Mouse (Mus musculus): ENCODE measurements around the gene Polh. TPM values are rescaled to one million over a fixed set of nuclear protein-coding genes. Genes with fewer than 3 reads are reported as not detected.

The Polh gene
- polyA plus RNA-seq, 1 experiment from 2014 or later = 7.7 TPM

DNA sequence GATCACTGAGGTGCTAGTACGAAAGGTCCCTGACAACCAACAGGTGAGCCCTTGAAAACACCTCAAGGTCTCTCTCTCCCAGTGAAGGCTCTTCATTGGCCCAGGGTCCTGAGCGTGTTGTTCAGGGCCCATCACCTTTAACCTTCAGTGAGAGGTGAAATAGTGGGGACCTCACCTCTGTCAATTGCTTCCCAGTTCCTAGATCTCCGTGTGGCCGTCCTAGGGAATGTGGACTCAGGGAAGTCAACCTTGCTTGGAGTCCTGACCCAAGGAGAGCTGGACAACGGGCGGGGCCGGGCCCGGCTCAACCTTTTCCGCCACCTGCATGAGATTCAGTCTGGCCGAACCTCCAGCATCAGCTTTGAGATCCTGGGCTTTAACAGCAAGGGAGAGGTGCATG, 37.7 kb downstream of the Polh start:
- Histone ChIP-seq H3K27ac (ENCODE audit: low read length) (no peak overlapping the region), H3K4me1 (ENCODE audit: control insufficient read depth, insufficient read depth, low read length) (peaks cover 23% of the 10 kb centered on the region), H3K36me3 (ENCODE audit: control insufficient read depth, insufficient read depth, low read length) (peaks cover 33% of the 10 kb centered on the region), H3K9me3 (replicated peaks; ENCODE audit: control insufficient read depth, low read length, poor library complexity, severe bottlenecking) (no peaks in the 10 kb centered on the region), H3K4me3 (ENCODE audit: low read depth, low read length) (no peak overlapping the region), H3K4me2 (ENCODE audit: low read length) (no peak overlapping the region), H3K27me3 (ENCODE audit: control insufficient read depth, insufficient read depth, low read depth, low read length) (no peaks in the 10 kb centered on the region), H3K9ac (ENCODE audit: low read depth, low read length) (no peak overlapping the region)
- WGBS = 93% methylated on average over 10 of the region's 10 CpGs
- ATAC-seq = no peak

DNA sequence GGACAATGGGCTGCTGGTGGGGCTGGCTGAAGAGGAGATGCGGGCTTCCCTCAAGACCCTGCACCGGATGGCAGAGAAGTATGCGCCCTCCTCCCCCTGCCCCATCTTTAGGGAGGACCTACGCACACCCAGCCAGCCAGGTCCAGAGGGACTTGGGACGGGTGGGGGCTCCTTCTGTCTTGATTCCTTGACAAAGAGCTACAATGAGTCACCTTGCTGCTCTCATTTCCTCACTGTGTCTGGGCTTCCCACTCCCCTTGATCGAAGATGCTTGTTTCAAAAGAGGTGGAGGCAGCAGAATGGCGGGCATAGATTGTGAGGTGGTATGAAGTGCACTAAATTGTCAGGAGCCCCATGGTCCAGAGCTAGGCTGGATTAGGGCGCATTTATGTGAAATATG, 38.1 kb downstream of the Polh start:
- no peak overlapping the region for H3K4me3 ChIP-seq (ENCODE audit: low read depth, low read length)
- H3K27ac ChIP-seq (ENCODE audit: low read length) = no peak overlapping the region
- H3K4me2 ChIP-seq (ENCODE audit: low read length) = no peak overlapping the region
- H3K9ac ChIP-seq (ENCODE audit: low read depth, low read length) = no peak overlapping the region
- no peaks in the 10 kb centered on the region for H3K9me3 ChIP-seq (replicated peaks; ENCODE audit: control insufficient read depth, low read length, poor library complexity, severe bottlenecking)
- H3K4me1 ChIP-seq (ENCODE audit: control insufficient read depth, insufficient read depth, low read length) = peaks cover 26% of the 10 kb centered on the region
- peaks cover 31% of the 10 kb centered on the region for H3K36me3 ChIP-seq (ENCODE audit: control insufficient read depth, insufficient read depth, low read length)
- ATAC-seq = no peak
- no peaks in the 10 kb centered on the region for H3K27me3 ChIP-seq (ENCODE audit: control insufficient read depth, insufficient read depth, low read depth, low read length)
- WGBS = 95% methylated on average over 8 of the region's 8 CpGs

DNA sequence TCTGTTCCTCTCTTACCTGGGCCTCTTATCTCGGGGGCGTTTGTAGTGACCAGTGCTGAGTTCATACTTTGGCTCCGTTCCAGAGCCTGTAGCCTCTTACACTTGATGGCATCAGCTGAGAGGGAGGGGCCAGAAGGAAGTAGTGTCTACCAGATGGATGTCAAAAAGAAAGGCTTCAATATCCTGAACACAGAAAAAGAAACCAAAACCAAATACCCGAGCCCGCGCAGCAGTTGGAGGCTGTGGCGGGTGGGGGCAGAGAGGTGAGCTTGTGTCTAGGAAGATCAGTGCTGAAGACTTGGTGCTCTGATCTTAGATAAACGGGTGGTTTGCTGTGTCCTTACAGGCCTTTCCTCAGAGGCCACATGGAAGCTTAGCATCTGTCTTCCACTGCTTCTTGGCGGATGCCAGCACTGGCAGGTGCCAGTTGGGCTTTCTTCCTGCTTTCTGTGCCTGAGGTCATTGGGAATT, 39.5 kb downstream of the Polh start:
- H3K27me3 ChIP-seq (ENCODE audit: control insufficient read depth, insufficient read depth, low read depth, low read length) = no peaks in the 10 kb centered on the region
- no peak overlapping the region for H3K4me2 ChIP-seq (ENCODE audit: low read length)
- peaks cover 22% of the 10 kb centered on the region for H3K36me3 ChIP-seq (ENCODE audit: control insufficient read depth, insufficient read depth, low read length)
- no peak overlapping the region for H3K27ac ChIP-seq (ENCODE audit: low read length)
- peaks cover 26% of the 10 kb centered on the region for H3K4me1 ChIP-seq (ENCODE audit: control insufficient read depth, insufficient read depth, low read length)
- no peak overlapping the region for H3K4me3 ChIP-seq (ENCODE audit: low read depth, low read length)
- WGBS = 85% methylated on average over 9 of the region's 9 CpGs
- no peak overlapping the region for H3K9ac ChIP-seq (ENCODE audit: low read depth, low read length)
- H3K9me3 ChIP-seq (replicated peaks; ENCODE audit: control insufficient read depth, low read length, poor library complexity, severe bottlenecking) = no peaks in the 10 kb centered on the region
- ATAC-seq = no peak

DNA sequence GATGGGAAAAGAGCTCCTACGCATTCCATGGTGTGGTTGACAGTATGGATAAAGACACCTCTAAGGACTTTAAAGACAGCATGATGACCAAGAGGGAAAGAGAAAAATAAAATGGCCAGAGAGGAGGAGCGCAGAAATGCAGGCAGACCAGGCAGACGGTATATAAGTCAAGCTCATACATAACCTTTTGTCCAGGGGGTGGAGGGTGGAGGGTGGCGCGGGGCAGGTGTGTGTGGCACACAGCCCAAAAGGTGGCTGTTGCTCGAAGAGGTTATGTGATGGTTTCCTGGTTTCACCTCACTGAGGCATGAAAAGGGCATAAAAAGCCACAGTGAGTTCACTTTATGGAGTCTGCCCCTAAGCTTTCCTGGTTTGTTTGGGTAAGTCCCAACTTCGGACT, 39.9 kb downstream of the Polh start:
- H3K4me1 ChIP-seq (ENCODE audit: control insufficient read depth, insufficient read depth, low read length) = peaks cover 26% of the 10 kb centered on the region
- peaks cover 19% of the 10 kb centered on the region for H3K36me3 ChIP-seq (ENCODE audit: control insufficient read depth, insufficient read depth, low read length)
- H3K9me3 ChIP-seq (replicated peaks; ENCODE audit: control insufficient read depth, low read length, poor library complexity, severe bottlenecking) = no peaks in the 10 kb centered on the region
- WGBS = 95% methylated on average over 7 of the region's 7 CpGs
- H3K27me3 ChIP-seq (ENCODE audit: control insufficient read depth, insufficient read depth, low read depth, low read length) = no peaks in the 10 kb centered on the region
- H3K4me2 ChIP-seq (ENCODE audit: low read length) = peak overlapping the region; percentile 91; the same call in 1 of the 2 replicates
- H3K9ac ChIP-seq (ENCODE audit: low read depth, low read length) = no peak overlapping the region
- no peak for ATAC-seq
- no peak overlapping the region for H3K4me3 ChIP-seq (ENCODE audit: low read depth, low read length)
- H3K27ac ChIP-seq (ENCODE audit: low read length) = no peak overlapping the region

DNA sequence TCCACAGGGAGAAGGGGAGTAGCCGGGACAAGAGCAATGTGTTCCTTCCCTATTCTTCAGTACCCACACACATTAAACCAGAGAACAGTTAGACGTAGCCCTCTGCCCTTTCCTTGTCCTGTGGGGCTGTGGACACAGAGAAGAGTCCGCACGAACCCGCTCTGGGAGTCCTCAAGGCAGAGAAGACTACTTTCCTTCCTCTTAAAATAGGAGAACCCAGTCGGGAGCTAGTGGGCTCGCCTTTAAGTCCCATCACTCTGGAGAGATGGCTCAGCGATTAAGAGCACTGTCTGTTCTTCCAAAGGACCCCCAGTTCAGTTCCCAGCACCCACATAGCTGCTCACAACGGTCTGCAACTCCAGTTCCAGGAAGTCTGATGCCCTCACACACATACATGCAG, 40.7 kb downstream of the Polh start:
- H3K9me3 ChIP-seq (replicated peaks; ENCODE audit: control insufficient read depth, low read length, poor library complexity, severe bottlenecking) = no peaks in the 10 kb centered on the region
- peak overlapping the region; percentile 70; the same call in 1 of the 2 replicates for H3K27ac ChIP-seq (ENCODE audit: low read length)

DNA sequence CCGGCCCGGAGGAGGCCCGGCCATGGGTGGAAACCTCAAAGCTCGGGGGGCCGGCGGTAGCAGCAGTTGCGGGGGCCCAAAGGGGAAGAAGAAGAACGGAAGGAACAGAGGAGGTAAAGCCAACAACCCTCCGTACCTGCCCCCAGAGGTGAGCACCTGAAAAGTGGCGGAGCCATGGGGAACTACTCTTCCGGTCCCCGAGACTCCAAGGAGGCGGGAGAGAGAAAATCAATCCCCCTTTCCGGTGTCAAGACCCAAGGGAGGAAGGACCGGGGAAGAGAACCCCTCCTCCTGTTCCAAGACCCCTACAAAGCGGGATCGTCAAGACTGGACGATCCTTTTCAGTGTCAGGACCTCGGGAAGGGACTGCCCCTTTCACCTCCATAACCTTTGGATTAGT, 41.3 kb downstream of the Polh start:
- Histone ChIP-seq H3K36me3 (ENCODE audit: control insufficient read depth, insufficient read depth, low read length) (peaks cover 15% of the 10 kb centered on the region), H3K9ac (ENCODE audit: low read depth, low read length) (peak overlapping the region; percentile 83), H3K27me3 (ENCODE audit: control insufficient read depth, insufficient read depth, low read depth, low read length) (no peaks in the 10 kb centered on the region), H3K4me2 (ENCODE audit: low read length) (peak overlapping the region; percentile 91), H3K4me1 (ENCODE audit: control insufficient read depth, insufficient read depth, low read length) (peaks cover 26% of the 10 kb centered on the region), H3K4me3 (ENCODE audit: low read depth, low read length) (peak overlapping the region; percentile 84), H3K27ac (ENCODE audit: low read length) (peak overlapping the region; percentile 70), H3K9me3 (replicated peaks; ENCODE audit: control insufficient read depth, low read length, poor library complexity, severe bottlenecking) (no peaks in the 10 kb centered on the region)
- ATAC-seq = peak; percentile 34
- under 1% methylated on average over 19 of the region's 19 CpGs for WGBS

More for the DNA sequence above, 40.7 kb downstream of the Polh start:
- H3K9ac ChIP-seq (ENCODE audit: low read depth, low read length) = peak overlapping the region; percentile 83
- peaks cover 17% of the 10 kb centered on the region for H3K36me3 ChIP-seq (ENCODE audit: control insufficient read depth, insufficient read depth, low read length)
- 53% methylated on average over 9 of the region's 9 CpGs for WGBS
- peaks cover 26% of the 10 kb centered on the region for H3K4me1 ChIP-seq (ENCODE audit: control insufficient read depth, insufficient read depth, low read length)
- no peaks in the 10 kb centered on the region for H3K27me3 ChIP-seq (ENCODE audit: control insufficient read depth, insufficient read depth, low read depth, low read length)
- peak overlapping the region; percentile 91 for H3K4me2 ChIP-seq (ENCODE audit: low read length)
- no peak for ATAC-seq
- H3K4me3 ChIP-seq (ENCODE audit: low read depth, low read length) = peak overlapping the region; percentile 84

DNA sequence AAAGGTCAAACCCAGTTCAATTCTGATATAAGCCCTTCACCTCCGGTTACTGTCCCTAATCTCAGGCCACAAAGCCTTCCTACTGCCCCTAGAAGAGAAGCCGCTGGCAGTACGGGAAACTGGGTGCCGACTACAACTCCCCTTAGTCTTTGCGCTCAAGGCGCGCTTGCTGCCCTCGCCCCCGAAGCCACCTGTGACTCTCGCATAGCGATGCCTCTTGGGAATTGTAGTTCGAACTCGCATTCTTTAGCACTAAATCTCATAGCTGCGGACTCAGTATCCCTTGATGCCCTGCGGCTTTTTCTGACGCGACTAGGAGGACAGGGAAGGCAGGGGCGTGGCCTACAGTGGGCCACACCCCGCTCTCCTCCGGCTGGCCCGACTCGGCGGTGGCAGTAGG, 41.8 kb downstream of the Polh start, which contains the start of gene Gtpbp2:
Gene Gtpbp2 (plus strand): TSS at position 347 of the 400 bp plus-strand sequence.
- peaks cover 26% of the 10 kb centered on the region for H3K4me1 ChIP-seq (ENCODE audit: control insufficient read depth, insufficient read depth, low read length)
- peak; percentile 96 for ATAC-seq
- H3K9ac ChIP-seq (ENCODE audit: low read depth, low read length) = peak within 1 kb of the TSS; percentile 83
- H3K27me3 ChIP-seq (ENCODE audit: control insufficient read depth, insufficient read depth, low read depth, low read length) = no peaks in the 10 kb centered on the region
- peak within 1 kb of the TSS; percentile 77 for H3K27ac ChIP-seq (ENCODE audit: low read length)
- H3K4me3 ChIP-seq (ENCODE audit: low read depth, low read length) = peak within 1 kb of the TSS; percentile 84
- peaks cover 11% of the 10 kb centered on the region for H3K36me3 ChIP-seq (ENCODE audit: control insufficient read depth, insufficient read depth, low read length)
- H3K4me2 ChIP-seq (ENCODE audit: low read length) = peak within 1 kb of the TSS; percentile 92
- under 1% methylated on average over 23 of the region's 23 CpGs for WGBS
- H3K9me3 ChIP-seq (replicated peaks; ENCODE audit: control insufficient read depth, low read length, poor library complexity, severe bottlenecking) = no peaks in the 10 kb centered on the region

DNA sequence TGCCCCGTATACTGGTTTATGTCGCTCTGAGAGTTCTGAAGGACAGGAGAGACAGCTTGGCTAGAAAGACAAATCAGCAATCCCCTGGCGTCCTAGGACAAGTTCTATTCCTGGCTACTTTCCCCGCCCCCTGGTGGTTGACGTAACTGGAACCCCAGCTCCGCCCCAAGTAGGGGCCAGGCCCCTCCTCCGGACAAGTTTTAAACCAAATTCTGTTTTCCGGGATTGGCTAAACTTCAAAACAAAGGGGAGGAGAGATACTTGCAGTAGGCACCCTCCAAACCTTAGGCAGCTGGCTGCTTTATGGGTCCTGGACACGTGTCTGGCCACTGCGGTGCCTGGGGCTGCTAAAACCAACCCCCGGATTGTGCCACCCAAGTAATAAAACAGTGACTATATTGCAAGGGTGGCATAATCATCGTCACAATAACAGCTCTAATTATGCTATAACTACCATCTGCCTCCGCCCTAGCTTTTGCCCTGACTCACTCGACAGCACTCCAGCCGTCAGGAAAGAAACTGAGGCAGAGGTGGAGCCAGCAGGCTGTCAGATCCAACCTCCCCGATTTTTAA, 42.3 kb downstream of the Polh start:
- peak overlapping the region; percentile 68 for H3K9ac ChIP-seq (ENCODE audit: low read depth, low read length)
- H3K36me3 ChIP-seq (ENCODE audit: control insufficient read depth, insufficient read depth, low read length) = peaks cover 6% of the 10 kb centered on the region
- H3K27ac ChIP-seq (ENCODE audit: low read length) = peak overlapping the region; percentile 77
- ATAC-seq = peak; percentile 71
- WGBS = under 1% methylated on average over 16 of the region's 16 CpGs
- no peaks in the 10 kb centered on the region for H3K27me3 ChIP-seq (ENCODE audit: control insufficient read depth, insufficient read depth, low read depth, low read length)
- peak overlapping the region; percentile 92 for H3K4me2 ChIP-seq (ENCODE audit: low read length)
- peaks cover 26% of the 10 kb centered on the region for H3K4me1 ChIP-seq (ENCODE audit: control insufficient read depth, insufficient read depth, low read length)
- H3K9me3 ChIP-seq (replicated peaks; ENCODE audit: control insufficient read depth, low read length, poor library complexity, severe bottlenecking) = no peaks in the 10 kb centered on the region
- H3K4me3 ChIP-seq (ENCODE audit: low read depth, low read length) = peak overlapping the region; percentile 84

DNA sequence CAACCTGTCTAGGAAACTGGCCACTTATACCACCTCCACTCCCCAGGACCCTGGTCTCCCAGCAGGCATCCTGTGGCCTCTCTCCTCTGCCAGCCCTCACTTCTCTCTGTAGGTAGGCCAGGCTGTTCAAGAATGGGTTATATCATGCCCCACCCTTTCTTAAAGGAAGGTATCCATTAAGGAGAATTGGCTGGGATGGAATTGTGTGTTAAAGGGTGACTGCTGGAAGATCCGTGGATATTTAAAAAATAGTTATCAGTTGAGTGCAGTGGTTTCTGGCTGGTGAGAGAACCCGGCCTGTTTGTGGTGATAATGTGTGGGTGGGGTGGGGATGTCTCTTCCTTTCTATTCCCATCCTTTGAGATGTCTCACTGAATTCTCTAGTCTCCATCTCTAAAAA, 43.2 kb downstream of the Polh start:
- no peak overlapping the region for H3K4me2 ChIP-seq (ENCODE audit: low read length)
- peaks cover under 1% of the 10 kb centered on the region; the same call in 1 of the 2 replicates for H3K36me3 ChIP-seq (ENCODE audit: control insufficient read depth, insufficient read depth, low read length)
- H3K4me3 ChIP-seq (ENCODE audit: low read depth, low read length) = no peak overlapping the region
- no peak overlapping the region for H3K27ac ChIP-seq (ENCODE audit: low read length)
- no peaks in the 10 kb centered on the region for H3K27me3 ChIP-seq (ENCODE audit: control insufficient read depth, insufficient read depth, low read depth, low read length)
- no peak for ATAC-seq
- H3K9me3 ChIP-seq (replicated peaks; ENCODE audit: control insufficient read depth, low read length, poor library complexity, severe bottlenecking) = no peaks in the 10 kb centered on the region
- 78% methylated on average over 2 of the region's 2 CpGs for WGBS
- peaks cover 26% of the 10 kb centered on the region for H3K4me1 ChIP-seq (ENCODE audit: control insufficient read depth, insufficient read depth, low read length)
- H3K9ac ChIP-seq (ENCODE audit: low read depth, low read length) = no peak overlapping the region

All from midbrain, embryonic 16.5 days (tissue).